Mouse (Mus musculus): ENCODE data around the gene Fam173a.
"Not testable (repeated sequence)": the region's sequence is repeated elsewhere in the genome, so short reads cannot be mapped to it uniquely, and the experiment has no call there.

Fam173a gene

GRCm38 (mm10) chr17:25741471-25741870 is 51.2 kb downstream of the Fam173a start:
- in situ Hi-C loops (cut with MboI; ENCODE audit: low pct_unique_long_range_greater_than_20kb in 1 of 2, low sequenced_read_pairs in 2 of 2, unreplicated experiment in 1 of 2): not testable (repeated sequence)
